Mouse (Mus musculus): ENCODE measurements around the gene Zfp609. TPM values are rescaled to one million over a fixed set of nuclear protein-coding genes. Genes with fewer than 3 reads are reported as not detected.
"Not testable (repeated sequence)": the region's sequence is repeated elsewhere in the genome, so short reads cannot be mapped to it uniquely, and the experiment has no call there.

Zfp609 gene
- polyA plus RNA-seq, 1 experiment: 9.2 TPM

GRCm38 (mm10) chr9:65812841-65813240 is 14.5 kb downstream of the Zfp609 start:
- DNase-seq (ENCODE audit: low spot score): no peak

- DNase-seq (ENCODE audit: low spot score): no peak
Observed at GRCm38 (mm10) chr9:65811784-65812183, 15.6 kb downstream of the Zfp609 start.

- DNase-seq (ENCODE audit: low spot score): no peak
Observed at GRCm38 (mm10) chr9:65807818-65808217, 19.5 kb downstream of the Zfp609 start.

GRCm38 (mm10) chr9:65807251-65807650 is 20.1 kb downstream of the Zfp609 start:
- no peak for DNase-seq (ENCODE audit: low spot score)

- DNase-seq (ENCODE audit: low spot score): no peak
Observed at GRCm38 (mm10) chr9:65799770-65800169, 27.6 kb downstream of the Zfp609 start.

GRCm38 (mm10) chr9:65795651-65796050 is 31.7 kb downstream of the Zfp609 start:
- no peak for DNase-seq (ENCODE audit: low spot score)

- DNase-seq (ENCODE audit: low spot score): no peak
Observed at GRCm38 (mm10) chr9:65794313-65794712, 33.1 kb downstream of the Zfp609 start.

- DNase-seq (ENCODE audit: low spot score): no peak
Observed at GRCm38 (mm10) chr9:65793506-65793905, 33.9 kb downstream of the Zfp609 start.

GRCm38 (mm10) chr9:65793086-65793485 is 34.3 kb downstream of the Zfp609 start:
- no peak for DNase-seq (ENCODE audit: low spot score)

- DNase-seq (ENCODE audit: low spot score): no peak
Observed at GRCm38 (mm10) chr9:65791846-65792245, 35.5 kb downstream of the Zfp609 start.

- DNase-seq (ENCODE audit: low spot score): no peak
Observed at GRCm38 (mm10) chr9:65791106-65791505, 36.3 kb downstream of the Zfp609 start.

GRCm38 (mm10) chr9:65789788-65790187 is 37.6 kb downstream of the Zfp609 start:
- DNase-seq (ENCODE audit: low spot score): no peak

- no peak for DNase-seq (ENCODE audit: low spot score)
Observed at GRCm38 (mm10) chr9:65788556-65788955, 38.8 kb downstream of the Zfp609 start.

- DNase-seq (ENCODE audit: low spot score): no peak
Observed at GRCm38 (mm10) chr9:65787829-65788344, 39.5 kb downstream of the Zfp609 start.

GRCm38 (mm10) chr9:65786885-65787787 is 40.2 kb downstream of the Zfp609 start:
- no peak for DNase-seq (ENCODE audit: low spot score)

- DNase-seq (ENCODE audit: low spot score): no peak
Observed at GRCm38 (mm10) chr9:65785772-65786368, 41.5 kb downstream of the Zfp609 start.

GRCm38 (mm10) chr9:65779619-65780018 is 47.7 kb downstream of the Zfp609 start:
- DNase-seq (ENCODE audit: low spot score): not testable (repeated sequence)

GRCm38 (mm10) chr9:65776874-65777432 is 50.4 kb downstream of the Zfp609 start:
- DNase-seq (ENCODE audit: low spot score): no peak

- DNase-seq (ENCODE audit: low spot score): no peak
Observed at GRCm38 (mm10) chr9:65776137-65776872, 51.1 kb downstream of the Zfp609 start.

GRCm38 (mm10) chr9:65773783-65774182 is 53.6 kb downstream of the Zfp609 start:
- DNase-seq (ENCODE audit: low spot score): no peak

GRCm38 (mm10) chr9:65771011-65771664 is 56.2 kb downstream of the Zfp609 start:
- DNase-seq (ENCODE audit: low spot score): no peak
